Mouse (Mus musculus) testis, adult 2 months (tissue): ENCODE results near the gene Arid5b. TPM values are rescaled to one million over a fixed set of nuclear protein-coding genes. Genes with fewer than 3 reads are reported as not detected.

Experiments used
- H3K27ac ChIP-seq: fragments of 200-500 bp; 2 replicates; pipeline ENCODE4 v1.5.1; 2012; ENCODE audit warnings: low read depth, low read length; ENCODE audit not compliant: control insufficient read depth, insufficient read depth
- H3K27me3 ChIP-seq: fragments of 200-500 bp; 2 replicates; pipeline ENCODE4 v1.6.1; 2012; ENCODE audit warnings: mild to moderate bottlenecking, low read length, moderate library complexity; ENCODE audit not compliant: control insufficient read depth, insufficient read depth
- H3K36me3 ChIP-seq: fragments of 200-500 bp; 2 replicates; pipeline ENCODE4 v1.6.1; 2012; ENCODE audit warnings: mild to moderate bottlenecking, low read length; ENCODE audit not compliant: control insufficient read depth, insufficient read depth
- H3K4me1 ChIP-seq: fragments of 200-500 bp; 2 replicates; pipeline ENCODE4 v1.6.1; 2012; ENCODE audit warnings: low read length; ENCODE audit not compliant: control insufficient read depth, insufficient read depth
- H3K4me3 ChIP-seq: fragments of 200-500 bp; 2 replicates; pipeline ENCODE4 v1.5.1; 2012; ENCODE audit warnings: low read depth, mild to moderate bottlenecking, low read length, moderate library complexity, mixed read lengths; ENCODE audit not compliant: control insufficient read depth
- CTCF ChIP-seq: fragments of 200-500 bp; IDR thresholded peaks from 2 replicates; pipeline ENCODE4 v1.5.1; 2012; ENCODE audit warnings: low read depth, mild to moderate bottlenecking, inconsistent platforms, low read length, moderate library complexity; ENCODE audit not compliant: control insufficient read depth, insufficient read depth, insufficient replicate concordance
- POLR2A ChIP-seq: fragments of 200-500 bp; IDR thresholded peaks from 2 replicates; pipeline ENCODE4 v1.6.1; 2012; ENCODE audit warnings: low read depth, mild to moderate bottlenecking, inconsistent platforms, low read length, moderate library complexity; ENCODE audit not compliant: control insufficient read depth
- polyA plus RNA-seq: library from polyadenylated mRNA; depleted of rRNA; stranded (reverse); fragments of >200 nt; gene quantifications from 2 replicates; pipeline ENCODE4 v1.2.3, GENCODE M21; 2012

Gene Arid5b
- polyA plus RNA-seq, 1 experiment: 4.9 TPM

- Histone ChIP-seq H3K4me1 (no peaks in the 10 kb centered on the region), H3K27me3 (no peaks in the 10 kb centered on the region)
- TF ChIP-seq CTCF: no peak
- no peak for TF ChIP-seq POLR2A
Measured at GRCm38 (mm10) chr10:68067961-68068360, 210.6 kb downstream of the Arid5b start.

GRCm38 (mm10) chr10:68066173-68066572 is 212.4 kb downstream of the Arid5b start:
- no peaks in the 10 kb centered on the region for H3K27me3 ChIP-seq
- H3K36me3 ChIP-seq: no peaks in the 10 kb centered on the region
- no peak overlapping the region for H3K4me3 ChIP-seq
- no peaks in the 10 kb centered on the region for H3K4me1 ChIP-seq
- no peak overlapping the region for H3K27ac ChIP-seq
- TF ChIP-seq POLR2A (no peak), CTCF (no peak)

More at GRCm38 (mm10) chr10:68067961-68068360, 210.6 kb downstream of the Arid5b start:
- Histone ChIP-seq H3K4me3 (no peak overlapping the region), H3K36me3 (no peaks in the 10 kb centered on the region), H3K27ac (no peak overlapping the region)

- Histone ChIP-seq H3K27me3 (no peaks in the 10 kb centered on the region), H3K4me3 (no peak overlapping the region), H3K4me1 (no peaks in the 10 kb centered on the region), H3K27ac (no peak overlapping the region), H3K36me3 (no peaks in the 10 kb centered on the region)
- TF ChIP-seq CTCF (no peak), POLR2A (no peak)
Measured at GRCm38 (mm10) chr10:68064571-68064970, 214.0 kb downstream of the Arid5b start.

GRCm38 (mm10) chr10:68063806-68064545 is 214.6 kb downstream of the Arid5b start:
- H3K4me3 ChIP-seq: no peak overlapping the region
- no peaks in the 10 kb centered on the region for H3K4me1 ChIP-seq
- no peaks in the 10 kb centered on the region for H3K27me3 ChIP-seq
- TF ChIP-seq POLR2A (no peak), CTCF (no peak)
- no peak overlapping the region for H3K27ac ChIP-seq
- no peaks in the 10 kb centered on the region for H3K36me3 ChIP-seq

GRCm38 (mm10) chr10:68061249-68061615 is 217.3 kb downstream of the Arid5b start:
- H3K4me1 ChIP-seq: no peaks in the 10 kb centered on the region
- TF ChIP-seq CTCF: no peak
- no peak for TF ChIP-seq POLR2A
- H3K27ac ChIP-seq: no peak overlapping the region
- H3K36me3 ChIP-seq: no peaks in the 10 kb centered on the region
- no peak overlapping the region for H3K4me3 ChIP-seq
- H3K27me3 ChIP-seq: no peaks in the 10 kb centered on the region

- TF ChIP-seq CTCF: no peak
- TF ChIP-seq POLR2A: no peak
- Histone ChIP-seq H3K27me3 (no peaks in the 10 kb centered on the region), H3K4me1 (no peaks in the 10 kb centered on the region), H3K36me3 (no peaks in the 10 kb centered on the region), H3K4me3 (no peak overlapping the region), H3K27ac (peak overlapping the region; percentile 39; the same call in 1 of the 2 replicates)
Measured at GRCm38 (mm10) chr10:68060590-68061248, 217.8 kb downstream of the Arid5b start.

- Histone ChIP-seq H3K36me3 (no peaks in the 10 kb centered on the region), H3K4me3 (no peak overlapping the region), H3K27ac (no peak overlapping the region), H3K4me1 (no peaks in the 10 kb centered on the region), H3K27me3 (no peaks in the 10 kb centered on the region)
- TF ChIP-seq POLR2A (no peak), CTCF (no peak)
Measured at GRCm38 (mm10) chr10:68058378-68058777, 220.2 kb downstream of the Arid5b start.
